Mouse (Mus musculus) ovary, postnatal 10 days (tissue): ENCODE data around the gene Ccr7.

Experiments
- DNase-seq: peaks from one replicate; pipeline ENCODE4 v3.0.0; 2022; ENCODE audit warnings: low spot score

Gene Ccr7

DNA sequence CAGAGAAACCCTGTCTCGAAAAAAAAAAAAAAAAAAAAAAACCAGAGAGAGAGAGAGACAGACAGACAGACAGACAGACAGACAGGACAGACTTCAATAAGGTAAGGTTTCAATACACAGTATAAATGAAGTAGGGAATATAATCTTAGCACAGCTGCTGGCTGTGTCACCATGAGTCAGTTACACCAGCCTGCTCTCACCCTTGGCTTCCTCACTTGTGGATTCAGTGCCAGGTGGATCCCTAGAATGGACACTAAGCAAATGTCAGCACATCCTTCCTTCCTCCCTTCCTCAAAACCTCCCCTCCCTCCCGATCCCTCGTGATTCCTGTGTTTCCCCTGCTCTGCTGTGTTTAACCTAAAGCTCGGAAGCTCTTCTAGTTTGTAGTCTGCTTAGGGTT lies 17.5 kb downstream of the Ccr7 start:
- no peak for DNase-seq

DNA sequence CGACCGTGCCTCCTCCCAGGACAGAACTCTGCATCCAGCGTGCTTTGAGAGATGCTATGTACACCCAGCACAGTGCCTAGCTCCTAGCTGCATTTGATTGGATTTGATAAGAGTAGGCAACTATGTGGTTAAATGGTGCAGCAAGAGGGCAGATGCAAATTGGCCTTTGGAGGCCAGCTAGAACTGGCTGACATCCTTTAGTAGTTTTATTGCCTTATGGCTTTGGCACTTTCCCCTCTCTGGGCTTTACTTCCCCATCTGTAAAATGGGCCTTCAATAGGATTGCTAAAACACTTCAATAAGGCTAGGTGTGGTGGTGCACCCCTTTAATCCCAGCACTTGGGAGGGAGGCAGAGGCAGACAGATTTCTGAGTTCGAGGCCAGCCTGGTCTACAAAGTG lies 17.9 kb downstream of the Ccr7 start:
- DNase-seq: no peak

DNA sequence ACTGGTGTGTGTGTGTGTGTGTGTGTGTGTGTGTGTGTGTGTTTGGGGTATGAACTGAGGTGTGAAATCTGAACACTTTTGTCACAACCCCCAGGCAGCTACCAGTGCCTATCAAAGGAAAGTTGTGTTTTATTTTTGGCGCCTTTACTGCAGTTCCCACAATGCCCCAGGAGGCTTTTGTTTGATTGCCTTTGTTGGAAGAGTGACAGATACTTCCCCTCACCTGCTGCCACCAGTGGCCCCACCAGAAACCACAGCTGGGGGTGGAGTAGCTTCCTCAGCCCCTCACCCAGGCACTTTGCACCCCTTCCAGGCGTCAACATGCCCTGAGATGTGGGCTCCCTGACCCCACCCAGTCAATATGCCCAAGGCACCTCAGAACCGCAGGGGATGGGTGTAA lies 18.5 kb downstream of the Ccr7 start:
- DNase-seq: no peak

DNA sequence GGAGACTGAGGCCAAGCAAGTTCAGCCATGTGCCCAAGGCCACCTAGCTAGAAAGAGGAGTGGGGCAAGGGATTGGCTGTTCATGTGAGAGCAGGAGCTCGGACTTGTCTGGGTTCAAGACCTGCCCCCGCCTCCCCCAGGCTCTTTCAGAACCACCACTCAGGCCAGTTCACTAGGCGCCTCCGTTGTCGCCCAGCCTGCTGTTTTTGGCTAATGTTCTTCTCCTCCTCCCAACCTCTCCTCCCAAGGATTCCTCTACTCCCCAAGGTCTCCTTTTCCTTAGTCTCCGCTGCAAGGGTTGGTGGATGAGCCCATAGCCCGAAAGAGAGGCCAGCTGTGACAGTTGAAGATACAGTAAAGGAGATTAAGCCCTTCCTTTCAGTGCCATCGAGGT lies 19.8 kb downstream of the Ccr7 start:
- DNase-seq: no peak

DNA sequence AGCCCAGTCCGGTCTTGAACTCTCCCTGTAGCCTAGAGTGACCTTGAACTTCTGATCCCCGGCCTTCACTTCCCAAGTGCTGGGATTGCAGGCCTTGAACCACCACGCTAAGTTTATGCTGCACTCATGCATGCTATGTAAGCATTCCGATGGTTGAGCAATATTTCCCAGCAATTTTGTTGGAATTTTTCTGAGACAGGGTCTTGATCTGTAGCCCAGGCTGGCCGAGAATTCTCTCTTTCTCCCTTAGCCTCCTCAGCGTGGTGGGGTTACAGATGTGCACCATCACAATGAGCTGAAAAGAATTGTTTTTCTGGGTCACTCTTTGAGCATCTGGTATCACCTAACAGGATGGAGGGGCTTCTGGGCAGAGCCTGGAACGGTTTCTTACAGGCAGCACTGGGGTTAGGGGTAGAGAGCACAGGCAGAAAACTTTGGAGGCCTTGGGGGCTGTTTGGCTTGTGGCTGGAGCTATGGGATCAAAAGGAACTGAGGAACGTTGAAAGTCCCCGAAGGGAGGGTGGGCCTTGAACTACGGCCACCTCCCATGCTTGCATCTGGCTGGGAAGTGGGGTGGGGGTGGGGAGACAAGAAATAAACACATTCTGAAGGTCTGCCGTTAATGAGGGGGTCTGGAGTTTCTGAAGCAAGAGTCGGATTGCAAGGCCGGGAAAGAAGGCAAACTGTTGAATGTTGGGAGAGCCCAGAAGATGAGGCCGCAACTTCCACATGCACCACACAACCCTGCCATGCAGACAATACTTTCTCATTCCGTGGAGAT lies 20.4 kb downstream of the Ccr7 start:
- no peak for DNase-seq

DNA sequence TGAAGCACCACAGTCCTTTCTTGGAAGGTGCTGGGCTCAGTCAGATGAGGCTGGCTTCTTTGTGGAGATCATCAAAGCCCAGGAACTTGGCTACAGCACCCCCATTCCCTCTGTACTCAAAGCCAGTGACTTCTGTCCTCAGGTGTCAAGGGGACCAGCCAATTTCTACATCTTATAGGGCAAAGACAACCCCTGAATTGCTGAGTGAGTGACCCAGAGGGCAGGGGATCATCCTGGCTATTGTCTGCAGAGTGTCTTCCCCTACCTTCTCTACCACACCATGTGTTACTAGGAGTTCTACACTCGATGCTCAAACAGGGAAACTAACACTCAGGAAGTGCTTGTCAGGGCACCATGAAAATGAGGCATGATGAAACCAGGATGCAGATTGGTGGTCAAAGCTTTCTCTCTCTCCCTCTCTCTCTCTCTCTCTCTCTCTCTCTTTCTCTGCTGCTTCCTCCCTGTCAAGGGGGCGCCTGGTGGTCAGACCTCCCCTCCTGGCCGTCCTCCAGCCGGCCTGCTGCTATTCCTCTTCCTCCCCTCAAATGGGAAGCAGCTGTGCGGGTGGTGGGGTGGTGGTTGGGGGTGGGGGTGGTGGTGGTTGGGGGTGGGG lies 21.5 kb downstream of the Ccr7 start:
- no peak for DNase-seq

DNA sequence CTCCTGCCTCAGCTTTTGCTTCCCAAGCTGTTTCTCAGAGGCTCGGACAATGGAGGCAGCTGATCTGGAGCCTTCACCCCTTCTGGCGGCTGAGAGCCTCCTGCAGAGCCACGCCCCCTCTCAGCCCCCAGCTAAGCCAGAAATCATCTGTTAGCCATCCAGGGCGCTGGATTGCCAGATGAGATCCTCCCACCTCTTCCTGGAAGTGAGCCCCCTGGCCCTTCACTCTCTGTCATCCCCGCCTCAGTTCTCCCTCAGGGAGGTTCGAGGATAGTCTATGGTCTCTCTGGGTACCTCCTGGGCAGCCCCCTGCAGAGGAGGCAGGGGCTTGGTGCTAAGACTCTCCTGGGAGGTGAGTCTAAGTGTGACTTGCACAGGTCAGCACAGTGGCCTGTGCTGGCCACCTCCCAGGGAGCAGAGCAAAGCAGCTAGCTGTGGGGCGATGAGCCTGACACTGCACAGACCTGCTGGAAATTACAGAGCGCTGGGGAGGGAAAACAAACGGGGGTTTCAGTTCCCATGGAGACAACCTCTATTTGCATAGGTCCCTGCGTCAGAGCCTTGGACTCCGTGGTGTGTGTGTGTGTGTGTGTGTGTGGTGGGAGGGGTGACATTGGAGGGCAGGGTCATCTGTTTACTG lies 22.7 kb downstream of the Ccr7 start:
- DNase-seq: no peak

DNA sequence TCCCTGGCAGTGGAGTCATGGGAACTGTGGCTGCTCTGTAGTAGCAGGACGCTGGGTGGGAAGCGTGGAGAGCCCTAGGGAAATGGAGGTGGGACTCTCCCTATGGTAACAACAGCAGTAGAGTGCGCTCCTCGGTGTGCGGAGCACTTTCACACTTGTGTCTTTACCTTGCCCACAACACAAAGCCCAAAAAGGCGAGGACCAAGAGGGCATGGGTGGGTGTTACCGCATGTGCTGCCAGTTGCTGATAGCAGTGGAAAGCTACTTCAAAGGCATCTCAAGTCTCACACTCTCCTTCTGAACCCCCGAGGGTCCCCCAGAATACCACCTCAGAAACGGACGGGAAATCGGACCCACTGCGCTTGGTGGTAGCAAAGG lies 23.4 kb downstream of the Ccr7 start:
- DNase-seq: no peak

DNA sequence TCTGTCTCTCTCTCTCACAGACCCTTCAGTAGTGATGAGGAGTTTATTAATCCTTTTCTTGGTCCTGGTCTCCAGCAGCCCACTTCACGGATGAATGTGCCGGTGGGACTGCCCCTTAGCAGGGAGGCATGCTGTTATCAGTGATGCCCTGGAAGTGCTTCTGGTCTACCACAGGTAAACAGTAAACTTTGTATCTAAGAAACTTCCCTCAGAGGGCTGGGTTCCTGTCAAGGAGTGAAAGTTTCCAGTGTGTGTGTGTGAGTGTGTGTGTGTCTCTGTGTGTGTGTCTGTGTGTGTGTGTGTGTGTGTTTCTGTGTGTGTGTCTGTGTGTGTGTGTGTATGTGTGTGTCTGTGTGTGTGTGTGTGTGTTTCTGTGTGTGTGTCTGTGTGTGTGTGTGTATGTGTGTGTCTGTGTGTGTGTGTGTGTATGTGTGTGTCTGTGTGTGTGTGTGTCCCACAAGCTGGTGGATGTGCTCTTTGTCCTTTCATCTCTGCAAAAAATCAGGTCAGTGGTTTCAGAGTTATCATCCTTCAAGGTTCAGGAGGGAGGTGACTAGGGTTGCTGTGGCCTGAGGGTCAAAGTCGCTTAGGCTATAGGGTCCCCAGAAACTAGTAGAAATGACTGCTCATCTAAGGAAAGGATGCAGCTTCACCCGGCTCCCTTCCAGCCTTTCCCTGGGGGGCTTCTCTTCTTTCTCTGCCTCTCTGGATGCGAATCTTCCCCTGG lies 24.0 kb downstream of the Ccr7 start:
- no peak for DNase-seq

DNA sequence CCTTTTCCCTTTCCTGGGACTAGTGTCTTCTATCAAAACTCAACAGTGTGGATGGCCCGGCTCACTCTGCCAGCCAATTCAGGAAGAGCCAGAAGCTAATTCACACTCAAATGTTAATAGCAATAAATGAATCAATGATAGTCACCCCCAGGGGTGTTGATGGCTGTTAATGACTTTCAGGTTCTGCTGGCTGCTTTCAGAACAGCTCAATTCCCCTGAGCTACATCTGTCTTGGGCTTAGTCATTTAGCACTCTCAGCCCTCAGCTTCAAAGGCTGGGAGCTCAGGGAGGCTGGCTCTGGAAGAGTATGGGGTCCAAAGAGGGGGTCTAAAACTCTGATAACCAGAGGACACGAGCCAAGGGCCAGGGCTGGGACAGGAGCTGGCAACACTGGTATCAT lies 25.6 kb downstream of the Ccr7 start:
- DNase-seq: no peak

DNA sequence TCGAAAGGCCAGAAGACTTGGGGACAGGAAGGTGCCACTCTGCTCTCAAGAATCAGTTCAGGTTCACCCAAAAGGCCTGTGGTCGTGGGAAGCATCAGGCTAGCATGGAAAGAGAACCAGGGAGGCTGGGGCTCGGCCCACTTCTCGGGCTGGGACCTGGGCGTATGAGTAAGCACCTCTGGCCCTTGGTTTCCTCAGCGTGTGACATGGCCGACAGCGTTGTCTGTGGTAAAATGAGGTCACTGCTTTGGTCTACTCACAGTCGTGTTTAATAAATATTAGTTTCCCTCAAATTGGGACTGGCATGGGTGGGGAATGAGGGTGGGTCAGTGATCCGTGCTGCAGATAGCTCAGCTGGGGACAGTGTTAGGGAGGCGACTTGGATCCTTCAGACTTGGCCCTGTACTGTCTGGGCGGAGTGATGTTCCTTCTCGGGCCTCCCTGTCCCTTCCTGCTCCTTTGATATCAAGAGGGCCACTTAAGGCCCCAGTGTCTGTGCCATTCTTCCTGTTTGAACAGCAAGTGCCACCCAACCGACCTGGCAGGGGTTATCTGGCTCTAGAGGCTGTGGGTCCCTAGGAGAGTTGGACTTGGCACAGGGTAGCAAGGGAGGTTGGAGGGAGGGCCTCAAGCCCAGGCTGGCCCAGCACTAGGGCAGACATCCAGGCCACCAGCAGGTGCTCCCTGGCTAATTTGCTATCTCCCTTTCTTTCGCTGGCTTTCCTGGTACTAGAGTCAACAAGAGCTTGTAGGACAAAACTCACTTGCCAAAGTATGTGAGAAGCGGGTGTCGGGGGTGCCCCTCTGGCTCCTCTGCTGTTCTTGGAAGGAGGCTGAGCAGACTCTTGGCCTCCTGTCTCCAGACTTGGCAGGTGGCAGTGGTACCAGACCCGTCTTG lies 26.8 kb downstream of the Ccr7 start:
- no peak for DNase-seq

DNA sequence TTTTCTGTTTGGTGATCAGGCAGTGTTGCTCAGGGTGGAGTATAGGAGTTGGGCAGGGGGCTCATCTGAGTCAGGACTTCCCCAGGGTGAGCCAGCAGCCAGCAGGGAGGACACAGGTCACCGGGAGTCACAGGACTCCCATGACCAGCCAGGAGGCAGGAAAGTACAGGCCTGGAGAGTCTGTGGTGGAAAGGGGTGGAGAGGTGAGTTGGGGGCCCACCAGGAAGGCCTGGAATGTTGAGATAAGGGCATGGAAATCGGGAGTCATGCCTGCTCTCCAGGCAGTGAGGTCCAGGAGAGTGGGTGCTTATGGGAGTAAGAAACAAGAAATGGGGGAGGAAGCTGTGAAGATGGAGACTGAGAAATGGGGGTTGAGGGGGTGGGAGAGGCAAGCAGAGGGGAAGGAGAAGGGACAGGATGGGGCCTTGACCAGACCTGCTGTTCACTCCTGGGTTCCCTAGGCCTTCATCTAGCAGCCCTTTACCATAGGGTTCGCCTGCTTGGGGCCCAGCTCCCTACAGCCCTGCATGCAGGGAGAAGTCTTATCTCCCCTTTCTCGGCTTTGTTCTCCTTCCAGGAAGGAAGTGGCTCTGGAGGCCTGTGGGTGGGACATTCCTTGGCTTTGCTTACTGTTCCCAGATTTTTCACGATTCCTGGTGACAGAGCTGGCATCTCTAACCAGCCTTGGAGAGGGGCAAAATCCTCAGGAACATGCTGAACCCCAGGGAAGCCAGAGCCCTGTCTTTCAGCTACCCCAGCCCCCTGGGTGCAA lies 28.2 kb downstream of the Ccr7 start:
- no peak for DNase-seq

DNA sequence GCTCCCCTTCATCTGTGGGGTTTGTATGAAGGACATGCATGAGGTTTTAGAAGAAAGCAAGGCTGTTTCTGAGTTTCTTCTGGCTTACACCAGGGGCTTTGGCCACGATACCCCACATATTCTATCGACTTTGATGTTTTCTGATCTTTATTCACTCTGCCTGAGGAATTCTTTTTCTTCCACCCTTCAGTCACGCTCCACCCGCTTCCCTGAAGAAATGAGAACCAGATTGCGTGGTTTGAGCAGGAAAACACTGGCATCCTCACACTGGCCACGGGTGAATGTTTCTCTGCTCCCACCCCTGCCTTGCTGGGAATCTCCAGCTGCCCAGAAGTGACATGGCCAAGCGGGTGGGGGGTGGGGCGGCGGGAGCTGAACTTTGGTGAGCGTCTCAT lies 30.2 kb downstream of the Ccr7 start:
- no peak for DNase-seq

DNA sequence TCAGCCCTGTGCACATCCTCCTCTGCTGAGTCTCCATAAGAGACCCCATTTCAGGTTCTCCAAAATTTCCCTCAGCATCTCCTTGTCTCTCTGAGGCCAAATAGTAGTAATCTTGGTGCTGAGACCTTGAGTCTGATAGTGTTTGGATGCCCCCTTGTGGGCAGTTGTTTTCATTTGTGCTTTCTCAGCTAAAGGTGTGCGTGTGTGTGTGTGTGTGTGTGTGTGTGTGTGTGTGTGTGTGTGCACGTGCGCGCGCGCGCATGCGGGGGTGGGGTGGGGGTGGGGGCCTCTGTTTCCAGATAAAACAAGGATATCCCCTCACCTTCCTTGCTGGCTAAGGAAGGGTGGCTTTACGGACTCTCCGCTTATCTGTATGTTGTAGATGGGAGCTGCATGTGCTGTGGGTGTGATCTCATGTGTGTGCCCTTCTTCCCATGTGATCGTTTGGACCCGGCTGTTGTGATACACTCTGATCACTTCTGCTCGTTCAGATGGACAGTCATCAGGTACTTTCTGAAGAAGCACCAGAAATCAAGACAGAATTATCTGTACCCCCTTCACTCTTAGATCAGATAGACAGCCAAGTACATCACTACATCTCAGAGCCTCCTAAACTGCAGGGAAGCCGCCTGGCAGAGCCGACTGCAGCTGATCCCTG lies 30.8 kb downstream of the Ccr7 start:
- no peak for DNase-seq

DNA sequence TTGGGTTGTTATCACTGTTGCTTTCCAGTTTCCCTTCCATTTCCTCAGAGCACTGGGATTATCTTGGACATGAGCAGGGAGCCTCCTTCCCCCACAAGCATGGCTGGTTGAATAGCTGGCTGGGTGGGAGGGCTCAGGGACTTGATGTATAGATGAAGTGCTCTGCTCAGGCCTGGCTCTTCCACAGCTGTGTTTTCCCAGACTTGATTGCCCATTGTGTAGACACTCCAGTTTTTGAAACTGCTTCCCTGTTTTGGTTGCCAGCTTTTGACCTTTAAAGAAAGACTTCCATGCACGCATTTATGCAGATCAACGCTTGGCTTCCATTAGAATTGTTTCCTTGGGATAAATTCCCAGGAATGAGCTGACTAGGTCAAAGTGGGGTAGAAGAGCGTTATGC lies 32.2 kb downstream of the Ccr7 start:
- no peak for DNase-seq

DNA sequence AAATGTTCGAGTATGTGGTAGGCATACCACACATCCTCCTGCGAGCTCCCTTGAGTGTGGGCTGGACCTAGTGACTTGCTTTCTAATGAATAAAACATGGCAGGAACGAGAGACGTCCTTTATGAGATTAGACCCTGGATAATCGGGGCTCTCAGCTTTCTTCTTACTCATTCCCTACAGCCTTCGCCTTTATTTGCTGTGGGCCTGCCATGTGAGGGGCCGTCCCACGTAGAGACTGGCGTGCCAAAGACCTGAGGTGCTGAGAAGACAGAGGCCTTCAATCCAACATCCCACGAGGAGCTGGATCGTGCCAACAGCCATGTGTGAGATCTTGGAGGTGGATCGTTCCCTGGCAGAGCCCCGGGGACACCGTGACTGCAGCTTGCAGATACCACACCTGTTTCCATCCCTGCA lies 33.7 kb downstream of the Ccr7 start:
- no peak for DNase-seq

DNA sequence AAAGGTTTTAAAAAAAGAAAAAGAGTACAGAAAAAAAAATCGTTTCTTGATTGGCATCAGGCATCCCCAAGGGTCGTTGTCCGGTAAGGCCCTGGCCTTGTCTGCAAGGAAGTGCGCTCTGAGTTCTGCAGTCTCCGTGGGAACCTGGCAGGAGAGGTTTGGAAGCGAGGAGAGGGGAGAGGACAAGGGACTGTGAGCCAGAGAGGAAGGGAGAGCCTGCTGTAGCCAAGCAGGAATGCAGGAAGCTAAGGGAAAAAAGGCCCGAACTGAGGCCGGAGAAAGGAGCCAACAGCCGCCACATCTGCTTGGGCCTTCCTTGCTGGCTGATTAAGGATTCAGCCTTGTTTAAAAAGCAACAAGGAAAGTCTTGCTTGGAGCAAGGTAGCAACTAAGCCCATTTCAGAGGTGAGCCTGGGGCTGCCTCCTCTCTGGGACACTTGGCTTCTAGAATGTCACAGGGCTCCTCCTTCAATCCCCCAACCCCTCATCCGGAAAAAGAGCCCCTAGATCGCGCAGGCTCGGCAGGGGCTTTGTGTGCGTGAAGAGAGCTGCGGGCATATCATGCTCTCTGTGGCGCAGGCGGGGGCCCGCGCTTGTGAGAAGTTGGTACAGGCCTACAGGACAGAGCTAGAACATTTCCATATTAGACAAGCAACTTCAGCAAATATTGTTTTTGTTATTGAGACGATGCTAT lies 34.2 kb downstream of the Ccr7 start:
- no peak for DNase-seq

DNA sequence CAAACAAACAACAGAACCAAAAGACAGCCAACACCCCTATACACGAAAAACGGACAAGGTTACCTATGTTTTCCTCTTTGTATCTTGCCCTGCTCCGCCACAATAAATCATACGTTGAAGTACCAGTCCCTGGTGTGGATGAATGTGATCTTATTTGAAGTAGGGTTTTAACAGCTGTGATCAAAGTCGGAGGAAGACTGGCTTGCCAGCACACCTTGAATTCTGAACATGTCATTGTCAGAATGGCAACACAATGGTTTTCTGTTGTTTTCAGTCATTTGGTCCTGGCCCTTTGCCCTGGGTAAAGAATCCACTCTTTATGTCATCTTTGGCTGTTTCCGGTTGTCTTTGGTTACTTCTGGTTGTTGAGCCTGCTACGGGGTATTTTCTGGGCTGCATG lies 35.9 kb downstream of the Ccr7 start:
- no peak for DNase-seq

DNA sequence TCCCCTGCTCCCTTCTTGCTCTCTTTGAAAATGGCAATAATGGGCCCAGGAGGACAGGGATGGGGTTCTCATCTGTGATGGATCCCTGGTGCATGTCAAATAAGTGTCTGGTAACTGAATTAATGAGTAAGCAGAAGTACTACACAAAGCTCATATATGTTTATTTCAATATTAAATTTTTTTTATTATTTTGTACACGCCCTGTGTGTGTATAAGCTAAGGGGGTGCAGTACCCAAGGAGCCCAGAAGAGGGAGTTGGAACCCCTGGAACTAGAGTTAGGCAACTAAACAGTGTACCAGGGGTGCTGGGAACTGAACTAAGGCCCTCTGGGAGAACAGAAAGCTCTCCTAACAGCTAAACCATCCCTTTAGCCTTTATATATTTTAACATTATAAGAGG lies 36.5 kb downstream of the Ccr7 start:
- no peak for DNase-seq

DNA sequence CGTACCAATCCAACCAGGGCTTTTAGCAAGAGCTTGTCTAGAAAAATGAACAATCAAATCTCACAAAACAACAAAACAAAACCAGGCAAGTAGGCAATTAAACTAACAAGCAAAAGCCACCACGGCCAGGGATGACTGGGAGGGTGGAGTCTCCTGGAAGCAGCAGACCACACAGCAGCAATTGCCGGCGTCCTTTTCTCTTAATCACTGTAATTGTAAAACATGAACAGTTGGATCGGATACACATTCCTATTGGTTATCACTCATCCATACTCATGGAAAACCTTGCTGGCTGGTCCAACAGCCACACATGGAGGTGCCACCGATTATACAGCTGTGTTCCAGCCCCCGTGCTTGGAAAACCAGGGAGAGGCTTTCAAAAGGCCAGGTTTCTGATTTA lies 37.0 kb downstream of the Ccr7 start:
- DNase-seq: no peak
